Comparison of ENCODE assay signal across 20 mouse cellular contexts in genomic region chr10:17177503-17178278, GRCm38 (mm10).
DNase-seq lines count a peak whose midpoint lies in the region; ATAC-seq and TF ChIP-seq lines count a peak whose summit lies in the region.
"Had no signal": no experiment of that assay in that cellular context is flagged by ENCODE, and none has a peak within 500 bp of the region (broad histone marks: within the 10 kb centered on the region; RNA-seq: fewer than 3 reads in every experiment).

No protein-coding gene starts in this region.

- no peak overlapping the region for H3K9ac ChIP-seq in hindbrain, embryonic 14.5 days
- H3K9ac ChIP-seq in midbrain, embryonic 12.5 days (replicated peaks) = no peak overlapping the region
- H3K9ac ChIP-seq in MEL (ENCODE audit: control insufficient read depth, low read depth, low read length, poor library complexity, severe bottlenecking) = no peak overlapping the region
- H3K9ac ChIP-seq: embryonic facial prominence, embryonic 13.5 days; embryonic facial prominence, embryonic 15.5 days; forebrain, embryonic 12.5 days had no signal

- no peak for DNase-seq in hindbrain, embryonic 10.5 days (ENCODE audit: low spot score)
- DNase-seq in hindbrain, embryonic 14.5 days (ENCODE audit: low spot score) = no peak
- no peak for DNase-seq in midbrain, embryonic 10.5 days (ENCODE audit: low spot score)
- peak; percentile 32 for DNase-seq in MEL (ENCODE audit: low read depth, low spot score)
- DNase-seq: adrenal gland, adult 2 months; adrenal gland, postnatal 10 days; adrenal gland, postnatal 25 days; cerebellum, adult 11 months; cerebellum, adult 18-20 months; cerebellum, adult 8-10 months; cerebellum, adult 9-11 months; cerebellum, postnatal 14 days; cerebellum, postnatal 36 days had no signal

- no peaks in the 10 kb centered on the region for H3K9me3 ChIP-seq in hindbrain, embryonic 10.5 days
- no peaks in the 10 kb centered on the region for H3K9me3 ChIP-seq in hindbrain, embryonic 14.5 days (ENCODE audit: control insufficient read depth, low read length)
- H3K9me3 ChIP-seq in midbrain, embryonic 12.5 days = no peaks in the 10 kb centered on the region
- H3K9me3 ChIP-seq in midbrain, embryonic 10.5 days (replicated peaks) = no peaks in the 10 kb centered on the region
- no peaks in the 10 kb centered on the region for H3K9me3 ChIP-seq in MEL (replicated peaks; ENCODE audit: insufficient read depth, low read length)
- H3K9me3 ChIP-seq: embryonic facial prominence, embryonic 13.5 days; embryonic facial prominence, embryonic 15.5 days; forebrain, embryonic 12.5 days; G1E had no signal

- peaks cover 28% of the 10 kb centered on the region for H3K4me1 ChIP-seq in hindbrain, embryonic 10.5 days (replicated peaks)
- H3K4me1 ChIP-seq in hindbrain, embryonic 14.5 days (replicated peaks; ENCODE audit: control insufficient read depth, insufficient read depth, low read length) = 0 out of 2 replicates have a peak, but pooled peaks cover 3% of the 10 kb centered on the region
- H3K4me1 ChIP-seq in midbrain, embryonic 12.5 days = peaks cover 10% of the 10 kb centered on the region; the same call in 1 of the 2 replicates
- H3K4me1 ChIP-seq in midbrain, embryonic 10.5 days = peaks cover 24% of the 10 kb centered on the region
- H3K4me1 ChIP-seq in MEL (ENCODE audit: control insufficient read depth in 1 of 2, insufficient read depth in 2 of 2, low read length in 2 of 2) = peaks cover 0 to 4% of the 10 kb centered on the region in 2 experiments; a peak in 1 of 4 replicates
- H3K4me1 ChIP-seq: embryonic facial prominence, embryonic 13.5 days; embryonic facial prominence, embryonic 15.5 days had no signal

- H3K36me3 ChIP-seq in hindbrain, embryonic 10.5 days = no peaks in the 10 kb centered on the region
- H3K36me3 ChIP-seq in hindbrain, embryonic 14.5 days (replicated peaks; ENCODE audit: control insufficient read depth, insufficient read depth) = no peaks in the 10 kb centered on the region
- no peaks in the 10 kb centered on the region for H3K36me3 ChIP-seq in midbrain, embryonic 12.5 days
- no peaks in the 10 kb centered on the region for H3K36me3 ChIP-seq in midbrain, embryonic 10.5 days
- H3K36me3 ChIP-seq in MEL (ENCODE audit: control insufficient read depth in 1 of 2, insufficient read depth in 2 of 2, low read length in 2 of 2) = peaks cover 0 to 12% of the 10 kb centered on the region in 2 experiments; a peak in 2 of 4 replicates
- H3K36me3 ChIP-seq: embryonic facial prominence, embryonic 13.5 days; embryonic facial prominence, embryonic 15.5 days; forebrain, embryonic 12.5 days; G1E had no signal

- no peak for TF ChIP-seq CTCF in MEL (IDR thresholded peaks at IDR 0.05 in 2 of 3, conservative IDR thresholded peaks at IDR 0.05 in 1 of 3; ENCODE audit: control insufficient read depth in 1 of 3, insufficient read depth in 1 of 3, low read depth in 2 of 3, low read length in 3 of 3, poor library complexity in 1 of 3, severe bottlenecking in 1 of 3)

- no peak for ATAC-seq in hindbrain, embryonic 14.5 days (ENCODE audit: low FRiP score)
- ATAC-seq in midbrain, embryonic 12.5 days (ENCODE audit: low FRiP score, low read depth) = no peak
- ATAC-seq in megakaryocyte-erythroid progenitor cell, adult 5-6 weeks (replicated peaks; ENCODE audit: low FRiP score, low TSS enrichment, poor library complexity, severe bottlenecking) = no peak

- TF ChIP-seq EP300 in MEL (IDR thresholded peaks at IDR 0.05; ENCODE audit: low read depth in 1 of 2, low read length in 2 of 2) = peak; percentile 62 to 71

- no peak overlapping the region for H3K4me3 ChIP-seq in hindbrain, embryonic 10.5 days
- no peak overlapping the region for H3K4me3 ChIP-seq in hindbrain, embryonic 14.5 days (replicated peaks; ENCODE audit: low read length)
- no peak overlapping the region for H3K4me3 ChIP-seq in midbrain, embryonic 12.5 days
- H3K4me3 ChIP-seq in midbrain, embryonic 10.5 days = no peak overlapping the region
- H3K4me3 ChIP-seq in MEL (ENCODE audit: control insufficient read depth in 1 of 2, insufficient read depth in 1 of 2, low read depth in 2 of 2, low read length in 2 of 2) = no peak overlapping the region
- H3K4me3 ChIP-seq: embryonic facial prominence, embryonic 13.5 days; embryonic facial prominence, embryonic 15.5 days; erythroblast, embryonic 14.5 days; forebrain, embryonic 12.5 days had no signal

- TF ChIP-seq POLR2A in MEL (IDR thresholded peaks at IDR 0.05; ENCODE audit: control insufficient read depth in 1 of 2, insufficient read depth in 1 of 2, low read depth in 1 of 2, low read length in 2 of 2, poor library complexity in 1 of 2) = no peak

- no peak overlapping the region for H3K4me2 ChIP-seq in hindbrain, embryonic 14.5 days (replicated peaks)
- no peak overlapping the region for H3K4me2 ChIP-seq in midbrain, embryonic 12.5 days (replicated peaks)
- H3K4me2 ChIP-seq: embryonic facial prominence, embryonic 13.5 days; embryonic facial prominence, embryonic 15.5 days; forebrain, embryonic 12.5 days had no signal

- no peaks in the 10 kb centered on the region for H3K27me3 ChIP-seq in hindbrain, embryonic 10.5 days (ENCODE audit: insufficient read depth, poor library complexity, severe bottlenecking)
- H3K27me3 ChIP-seq in hindbrain, embryonic 14.5 days (ENCODE audit: control insufficient read depth, insufficient read depth, low read length) = no peaks in the 10 kb centered on the region
- H3K27me3 ChIP-seq in midbrain, embryonic 12.5 days = no peaks in the 10 kb centered on the region
- H3K27me3 ChIP-seq in midbrain, embryonic 10.5 days (ENCODE audit: low read depth, poor library complexity, severe bottlenecking) = no peaks in the 10 kb centered on the region
- H3K27me3 ChIP-seq in MEL (ENCODE audit: control insufficient read depth in 1 of 2, insufficient read depth in 2 of 2, low read length in 2 of 2) = no peaks in the 10 kb centered on the region
- H3K27me3 ChIP-seq: embryonic facial prominence, embryonic 13.5 days; embryonic facial prominence, embryonic 15.5 days; forebrain, embryonic 12.5 days had no signal

- TF ChIP-seq RAD21 in MEL (IDR thresholded peaks at IDR 0.05; ENCODE audit: low read depth, low read length) = no peak

- WGBS in hindbrain, embryonic 10.5 days = 68% methylated on average over 4 of the region's 4 CpGs
- 46% methylated on average over 4 of the region's 4 CpGs for WGBS in hindbrain, embryonic 14.5 days
- WGBS in midbrain, embryonic 12.5 days = 63% methylated on average over 4 of the region's 4 CpGs
- 73% methylated on average over 4 of the region's 4 CpGs for WGBS in midbrain, embryonic 10.5 days

- no peaks in the 10 kb centered on the region for H3K79me2 ChIP-seq in MEL (ENCODE audit: control insufficient read depth, insufficient read depth, low read length, poor library complexity)

- H3K27ac ChIP-seq in hindbrain, embryonic 10.5 days = peak overlapping the region; percentile 53; the same call in 1 of the 2 replicates
- H3K27ac ChIP-seq in hindbrain, embryonic 14.5 days = no peak overlapping the region
- 0 out of 2 replicates have a peak overlapping the region, but pooled peaks have one; percentile 15 for H3K27ac ChIP-seq in midbrain, embryonic 12.5 days (replicated peaks)
- H3K27ac ChIP-seq in midbrain, embryonic 10.5 days (replicated peaks) = no peak overlapping the region
- H3K27ac ChIP-seq in MEL (ENCODE audit: control insufficient read depth, low read depth, low read length) = no peak overlapping the region; the same call in 1 of the 2 replicates
- H3K27ac ChIP-seq: embryonic facial prominence, embryonic 13.5 days; embryonic facial prominence, embryonic 15.5 days; forebrain, embryonic 12.5 days had no signal

TF ChIP-seq in MEL, 35 proteins besides CTCF, POLR2A, EP300 and RAD21:
- no peak for TF ChIP-seq ZKSCAN1 (IDR thresholded peaks at IDR 0.05; ENCODE audit: low read depth, low read length)
- TF ChIP-seq ZNF384 (IDR thresholded peaks at IDR 0.05; ENCODE audit: low read depth, low read length) = peak; percentile 74
- TF ChIP-seq ETS1 (IDR thresholded peaks at IDR 0.05; ENCODE audit: low read depth, low read length) = no peak
- no peak for TF ChIP-seq NELFE (IDR thresholded peaks at IDR 0.05; ENCODE audit: low read depth, low read length)
- TF ChIP-seq MAX (IDR thresholded peaks at IDR 0.05; ENCODE audit: low read length) = no peak
TF ChIP-seq in MEL: peak in this region for 1.

Comparison
In these comparisons a context has a peak if more than half of its experiments do, and no peak if none do; other contexts are left out.
1. H3K27ac ChIP-seq: peak in hindbrain, embryonic 10.5 days (single experiment) and midbrain, embryonic 12.5 days (single experiment); none in hindbrain, embryonic 14.5 days (single experiment), midbrain, embryonic 10.5 days (single experiment) and MEL (single experiment).